Mouse (Mus musculus): ENCODE results near the gene Gm10570.

GRCm38 (mm10) chr4:130312526-130312925, 4.1 kb upstream of the Gm10570 start:
- TF ChIP-seq CTCF (conservative IDR thresholded peaks at IDR 0.05 in 1 of 2, IDR thresholded peaks at IDR 0.05 in 1 of 2; ENCODE audit: low read depth in 2 of 2, low read length in 2 of 2) (no peak), POLR2A (IDR thresholded peaks at IDR 0.05; ENCODE audit: low read depth, low read length) (no peak), ZKSCAN1 (IDR thresholded peaks at IDR 0.05; ENCODE audit: borderline replicate concordance, low read depth, low read length) (no peak), TCF12 (IDR thresholded peaks at IDR 0.05; ENCODE audit: low read depth, low read length) (no peak), ZC3H11A (IDR thresholded peaks at IDR 0.05; ENCODE audit: low read depth, low read length) (no peak), HCFC1 (IDR thresholded peaks at IDR 0.05; ENCODE audit: low read depth, low read length) (no peak)
